Mouse (Mus musculus): Measurements from ENCODE around the gene Sprr1a.
"Not testable (repeated sequence)": the region's sequence is repeated elsewhere in the genome, so short reads cannot be mapped to it uniquely, and the experiment has no call there.

Gene Sprr1a

DNA sequence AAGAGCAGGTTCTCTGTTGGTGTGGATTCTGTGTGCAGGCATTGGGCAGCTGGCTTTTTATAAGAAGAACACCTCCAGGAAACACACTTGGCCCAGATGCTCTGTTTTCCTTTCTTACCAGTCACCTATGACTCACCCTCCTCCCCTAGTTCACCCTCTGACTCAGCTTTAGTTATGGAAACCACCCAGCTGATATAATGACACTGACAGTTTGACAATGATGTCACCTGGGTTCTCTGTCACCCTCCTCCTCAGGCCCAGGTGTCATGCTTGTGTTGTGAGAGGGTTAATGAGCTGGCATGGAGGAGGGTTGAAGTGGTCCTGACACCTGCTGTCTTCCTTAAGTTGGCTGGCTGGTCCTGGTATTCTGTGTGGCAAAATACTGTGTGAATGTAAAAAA lies at the start of gene Sprr1a:
TSS of gene Sprr1a (minus strand) at position 33 of the 400 bp plus-strand sequence.
- DNase-seq (ENCODE audit: low read depth, low spot score): no peak

DNA sequence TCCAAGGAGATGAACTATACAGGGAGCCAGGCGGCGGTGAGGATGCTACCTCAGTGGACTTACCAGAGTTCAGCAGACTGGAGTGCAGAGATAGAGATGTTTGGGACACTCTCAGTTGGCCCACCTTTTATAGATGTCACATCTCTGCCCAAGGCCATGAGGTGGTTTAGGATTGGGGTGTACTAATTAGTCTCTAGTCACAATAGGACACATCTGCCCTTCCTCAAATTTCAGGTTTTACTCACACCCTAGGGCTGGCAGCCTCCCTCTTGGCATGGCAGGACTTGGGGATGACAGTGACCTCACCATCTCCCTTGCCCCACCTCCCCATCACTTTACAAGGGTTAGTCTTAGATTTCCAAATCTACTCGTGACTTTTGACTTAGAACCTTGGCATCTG lies 48.7 kb upstream of the Sprr1a start, which contains the start of gene 2310046K23Rik:
TSS of gene 2310046K23Rik (minus strand) at position 101 of the 400 bp plus-strand sequence.
- DNase-seq (ENCODE audit: low read depth, low spot score): no peak

DNA sequence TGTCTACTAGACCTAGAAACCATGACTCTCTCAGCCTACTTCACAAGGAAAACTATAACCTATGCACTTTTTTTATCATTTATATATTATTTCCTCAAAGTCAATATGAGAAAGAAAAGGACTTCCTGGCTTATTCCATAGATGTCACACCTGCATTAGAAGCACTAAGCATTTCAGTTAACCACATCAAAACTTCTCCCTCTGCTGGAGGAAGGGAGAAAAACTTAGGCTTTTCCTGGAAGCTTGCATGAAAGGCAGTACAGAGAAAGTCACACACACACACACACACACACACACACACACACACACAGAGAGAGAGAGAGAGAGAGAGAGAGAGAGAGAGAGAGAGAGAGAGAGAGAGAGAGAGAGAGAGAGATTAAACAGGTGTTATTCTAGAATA lies 26.6 kb upstream of the Sprr1a start:
- no peak for DNase-seq (ENCODE audit: low read depth, low spot score)

DNA sequence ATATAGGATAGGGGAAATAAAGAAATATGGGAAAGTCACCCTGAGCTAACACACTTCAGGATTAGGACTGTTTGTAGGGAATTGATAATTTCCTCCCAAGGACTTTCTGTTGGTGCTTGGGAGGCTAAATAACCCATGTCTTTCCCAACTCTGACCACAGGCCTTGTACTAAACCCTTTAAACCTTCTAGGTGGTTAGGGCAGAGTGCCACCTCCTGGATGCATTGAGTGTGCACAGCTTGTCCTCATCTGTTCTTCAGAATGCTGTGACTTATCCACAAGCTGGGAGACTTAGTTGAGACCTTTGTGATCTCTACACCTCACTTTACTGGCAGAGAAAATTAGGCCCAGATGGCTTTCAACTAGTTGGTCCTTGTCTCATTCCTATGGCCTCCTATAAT lies 25.1 kb upstream of the Sprr1a start:
- DNase-seq (ENCODE audit: low read depth, low spot score): no peak

DNA sequence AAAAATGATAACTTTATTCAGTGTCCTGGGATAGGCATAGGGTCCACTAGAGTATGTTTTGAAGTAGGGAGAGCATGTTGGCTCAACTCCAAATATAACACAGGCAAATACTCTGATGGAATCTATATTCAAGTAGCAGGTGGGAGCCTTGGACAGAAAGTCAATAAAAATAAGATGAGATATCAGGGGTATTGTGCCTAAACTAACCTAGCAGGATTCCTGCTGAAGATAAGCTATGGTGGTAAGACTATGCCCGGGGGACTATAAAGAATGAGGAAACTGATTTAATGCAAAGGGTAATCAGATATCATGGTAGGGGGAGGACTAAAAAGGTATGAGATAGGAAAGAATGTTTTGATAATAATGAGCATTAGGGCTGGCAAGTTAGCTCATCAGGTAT lies 22.5 kb upstream of the Sprr1a start:
- DNase-seq (ENCODE audit: low read depth, low spot score): no peak

DNA sequence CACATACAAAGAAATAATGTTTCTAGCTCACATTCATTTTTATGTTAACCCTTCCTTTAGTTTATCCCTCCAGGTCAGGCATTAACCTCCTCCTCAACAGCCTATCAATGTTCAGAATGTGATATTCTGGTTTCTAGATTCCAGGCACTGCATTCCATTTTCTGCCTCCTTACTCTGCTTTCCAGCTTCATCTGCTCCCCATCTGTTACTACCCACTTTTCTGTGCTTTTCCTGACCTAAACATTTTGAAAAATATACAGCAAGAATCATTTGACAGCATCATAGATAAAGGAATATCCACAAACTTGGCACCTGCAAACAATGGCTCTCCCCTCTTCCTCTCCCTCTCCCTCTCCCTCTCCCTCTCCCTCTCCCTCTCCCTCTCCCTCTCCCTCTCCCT lies 17.8 kb upstream of the Sprr1a start:
- DNase-seq (ENCODE audit: low read depth, low spot score): no peak

DNA sequence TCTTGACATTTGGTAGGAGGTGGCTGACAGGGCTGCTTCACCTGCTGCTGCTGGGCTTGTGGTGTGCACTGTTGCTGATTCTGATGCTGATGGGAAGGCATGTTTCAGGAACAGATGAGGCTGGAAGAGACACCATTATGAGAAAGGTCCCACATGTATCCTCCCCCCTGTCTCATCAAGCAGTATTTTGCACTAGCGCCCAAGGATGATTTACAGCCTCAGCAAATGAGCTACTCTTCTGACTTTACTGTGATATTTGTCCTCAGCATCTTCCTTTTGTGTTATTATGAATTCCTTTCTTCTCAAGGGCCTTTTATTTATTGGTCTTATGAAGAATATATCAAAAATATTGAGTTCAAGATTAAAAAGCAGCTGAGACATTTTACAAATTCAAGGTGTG lies 14.7 kb upstream of the Sprr1a start, which contains the start of gene Sprr4:
TSS of gene Sprr4 (minus strand) at position 101 of the 400 bp plus-strand sequence.
- no peak for DNase-seq (ENCODE audit: low read depth, low spot score)

DNA sequence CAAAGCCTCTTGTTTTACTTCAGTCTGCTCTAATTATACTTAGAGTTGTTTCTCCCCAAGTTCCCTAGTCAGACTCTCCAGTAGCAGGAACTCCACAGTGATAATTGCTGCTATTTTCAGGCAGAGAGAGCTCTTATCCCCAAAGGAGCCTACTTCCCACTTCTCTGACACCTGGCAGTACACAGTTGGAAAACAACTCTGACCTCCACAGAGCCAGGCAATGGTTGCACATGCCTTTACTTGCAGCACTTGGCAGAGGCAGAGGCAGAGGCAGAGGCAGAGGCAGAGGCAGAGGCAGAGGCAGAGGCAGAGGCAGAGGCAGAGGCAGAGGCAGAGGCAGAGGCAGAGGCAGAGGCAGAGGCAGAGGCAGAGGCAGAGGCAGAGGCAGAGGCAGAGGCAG lies 4.6 kb upstream of the Sprr1a start:
- not testable (repeated sequence) for DNase-seq (ENCODE audit: low read depth, low spot score)

DNA sequence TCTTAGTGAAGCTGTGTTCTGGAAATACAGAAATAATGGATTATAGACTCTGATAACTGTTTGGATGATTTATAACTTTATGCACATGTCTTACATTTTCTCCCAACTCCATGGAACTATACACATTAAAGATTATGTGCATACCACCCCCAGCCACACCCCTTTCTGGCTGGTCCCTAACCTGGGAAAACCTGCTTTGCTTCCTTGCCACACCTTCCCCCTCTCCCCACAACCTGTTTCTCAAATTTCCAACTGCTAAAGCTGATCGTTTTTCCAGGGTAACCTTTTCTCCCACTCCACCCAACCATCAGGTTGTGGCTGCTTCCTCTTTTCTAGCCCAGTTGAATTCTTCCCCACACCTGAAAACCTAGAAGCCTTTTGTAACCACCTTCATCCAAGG lies 612 bp upstream of the Sprr1a start:
- no peak for DNase-seq (ENCODE audit: low read depth, low spot score)

DNA sequence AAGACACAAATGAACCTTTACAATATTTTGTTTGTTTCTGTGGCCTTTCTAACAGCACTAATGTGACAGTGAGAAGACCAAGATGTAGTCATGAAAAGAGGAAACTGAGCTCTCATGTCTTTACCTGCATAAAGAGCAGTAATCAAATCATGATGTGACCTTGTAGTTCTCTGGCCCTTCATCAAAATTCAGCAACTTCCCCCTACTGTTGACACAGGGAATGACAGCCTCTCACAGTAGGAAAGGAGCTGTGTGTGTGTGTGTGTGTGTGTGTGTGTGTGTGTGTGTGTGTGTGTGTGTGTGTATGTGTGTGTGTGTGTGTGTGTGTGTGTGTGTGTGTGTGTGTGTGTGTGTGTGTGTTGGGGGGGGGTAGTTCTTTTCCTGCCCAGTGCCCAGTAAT lies 4.4 kb downstream of the Sprr1a start:
- not testable (repeated sequence) for DNase-seq (ENCODE audit: low read depth, low spot score)

DNA sequence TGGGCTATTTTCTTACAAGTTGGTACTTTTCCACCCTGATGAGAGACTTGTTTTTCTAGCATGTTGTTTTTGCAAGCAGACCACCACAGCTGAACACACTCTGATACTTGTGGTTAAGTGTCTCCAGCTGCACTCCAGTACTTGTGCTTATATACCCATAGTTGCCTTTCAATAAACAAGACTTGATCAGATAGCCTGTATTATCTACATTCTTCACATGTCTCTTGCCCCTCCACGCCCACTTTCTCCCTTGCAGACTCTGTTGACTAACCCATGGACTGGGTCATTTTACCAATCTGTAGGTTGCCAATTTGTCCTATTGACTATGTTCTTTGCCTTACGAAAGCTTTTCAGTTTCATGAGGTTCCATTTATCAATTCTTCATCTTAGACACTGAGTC lies 15.6 kb downstream of the Sprr1a start:
- DNase-seq (ENCODE audit: low read depth, low spot score): no peak

DNA sequence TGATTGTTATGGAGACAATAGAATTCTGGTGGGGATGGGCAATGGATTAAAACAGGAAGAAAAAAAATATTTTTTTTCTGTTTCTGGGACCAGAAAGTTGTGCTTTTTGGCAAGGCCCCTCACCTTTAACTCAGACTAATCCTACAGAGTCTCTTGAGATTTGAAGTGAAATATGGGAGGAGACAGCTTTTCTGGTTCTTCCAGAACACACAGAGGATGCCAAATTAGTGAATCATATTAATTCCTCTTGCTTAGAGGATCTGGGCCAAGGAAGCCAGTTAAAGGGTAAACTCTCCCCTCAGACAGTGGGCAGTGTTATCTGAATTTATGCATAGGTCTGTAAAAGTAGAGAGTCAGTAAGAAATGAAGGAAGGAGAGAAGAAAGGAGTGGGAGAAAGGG lies 18.3 kb downstream of the Sprr1a start:
- DNase-seq (ENCODE audit: low read depth, low spot score): no peak

DNA sequence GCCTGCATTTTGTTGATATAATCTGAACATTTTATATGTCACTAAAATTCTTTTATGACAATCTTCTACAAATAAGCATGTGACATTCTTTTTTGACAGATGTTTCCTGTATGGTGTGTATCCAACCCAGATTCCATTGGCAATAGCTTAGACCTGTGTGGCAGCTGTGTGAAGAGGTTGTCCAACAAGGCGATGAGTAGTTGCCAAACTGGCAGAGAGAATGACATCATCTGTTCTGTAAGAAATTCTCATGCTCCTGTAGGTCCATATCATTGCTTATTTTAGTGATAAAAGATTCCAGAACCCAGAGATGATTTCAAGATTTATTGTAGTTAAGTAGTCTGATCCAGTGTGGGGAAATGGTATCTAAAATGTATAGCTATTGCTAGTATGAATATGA lies 19.1 kb downstream of the Sprr1a start:
- no peak for DNase-seq (ENCODE audit: low read depth, low spot score)

DNA sequence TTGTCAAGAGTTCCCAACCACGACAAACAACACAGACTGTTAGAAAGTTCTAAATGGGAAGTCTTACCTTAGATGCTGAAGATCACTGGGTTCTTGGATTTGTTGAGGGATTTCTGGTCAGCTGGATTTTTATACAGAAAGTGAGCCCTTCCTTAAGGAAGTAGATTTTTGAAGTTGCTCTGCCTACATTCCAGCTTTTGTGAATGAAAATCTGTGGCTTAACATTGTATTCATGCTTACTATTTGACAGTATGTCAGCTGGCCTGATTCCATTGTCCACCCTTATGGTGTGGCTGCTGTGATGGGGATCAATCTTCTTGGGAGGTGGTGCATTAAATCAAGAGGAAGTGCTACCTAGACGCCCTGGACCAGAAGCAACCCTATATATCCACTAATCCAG lies 27.1 kb downstream of the Sprr1a start, which contains the start of gene Sprr3:
TSS of gene Sprr3 (minus strand) at position 101 of the 400 bp plus-strand sequence.
- DNase-seq (ENCODE audit: low read depth, low spot score): no peak

DNA sequence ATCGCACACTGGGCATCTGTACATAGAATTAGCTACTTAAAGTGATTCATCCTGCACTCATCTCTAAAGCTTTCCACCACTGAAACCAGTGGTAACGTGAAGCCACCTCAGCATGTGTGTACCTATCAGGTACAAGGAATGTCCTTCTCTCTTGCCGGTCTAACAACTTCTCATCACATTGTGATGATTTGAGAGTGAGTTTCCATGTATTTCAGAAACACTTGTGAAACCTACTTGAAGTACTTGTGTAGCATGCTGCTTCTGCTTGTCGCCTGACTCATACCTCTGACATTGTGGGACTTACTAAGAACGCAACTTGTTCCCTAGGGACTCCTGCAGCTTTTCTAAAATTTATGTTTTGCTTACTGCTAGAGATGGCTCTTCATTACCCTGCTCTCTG lies 30.5 kb downstream of the Sprr1a start:
- no peak for DNase-seq (ENCODE audit: low read depth, low spot score)

DNA sequence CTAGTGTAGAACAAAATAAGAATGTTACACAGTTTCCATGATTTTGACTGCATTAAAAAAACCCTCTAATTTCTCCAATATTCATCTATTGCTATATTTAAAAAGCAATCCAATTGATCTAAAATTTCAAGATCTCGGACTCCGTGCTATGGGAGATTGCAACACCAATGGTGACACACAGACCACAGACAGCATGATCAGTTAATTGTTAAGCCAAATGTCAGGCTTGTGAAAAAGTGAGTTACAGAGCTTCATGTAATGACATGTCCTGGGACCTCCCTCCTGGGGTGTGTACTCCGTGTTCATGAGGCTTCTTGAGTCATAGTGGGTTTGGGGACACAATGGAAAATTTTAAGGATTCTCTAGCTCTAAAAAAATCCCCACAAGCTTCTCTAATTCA lies 45.5 kb downstream of the Sprr1a start:
- no peak for DNase-seq (ENCODE audit: low read depth, low spot score)

DNA sequence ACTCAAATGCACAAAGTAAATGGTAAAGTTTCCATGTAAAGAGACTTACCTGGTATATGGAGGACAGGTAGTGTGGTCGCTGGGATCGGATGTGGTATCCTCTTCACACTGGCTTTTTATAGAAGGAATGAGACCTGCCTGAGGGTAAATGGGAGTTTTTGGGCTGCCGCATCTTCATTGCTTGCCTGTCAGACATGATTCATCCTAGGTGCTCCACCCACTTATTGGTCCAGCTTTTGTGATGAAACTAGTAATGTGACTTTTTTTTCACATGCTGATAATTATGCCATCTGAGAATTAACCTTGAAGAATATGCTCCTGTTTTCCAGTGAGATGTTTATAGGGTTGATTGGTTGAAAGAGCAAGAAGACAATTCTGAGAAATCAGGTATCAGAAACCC lies 47.0 kb downstream of the Sprr1a start, which contains the start of gene Sprr1b:
TSS of gene Sprr1b (minus strand) at position 101 of the 400 bp plus-strand sequence.
- DNase-seq (ENCODE audit: low read depth, low spot score): no peak

Data from A20 (cell line).